Mouse (Mus musculus) spleen, adult 2 months (tissue): ENCODE measurements around the gene Stxbp2. TPM values are rescaled to one million over a fixed set of nuclear protein-coding genes. Genes with fewer than 3 reads are reported as not detected.
"Not testable (repeated sequence)": the region's sequence is repeated elsewhere in the genome, so short reads cannot be mapped to it uniquely, and the experiment has no call there.

Experiments
- DNase-seq, 2 experiments: peaks; one replicate each; pipeline versions ENCODE4 v3.0.0 to v3.0.0-alpha.2; 2012 to 2021; ENCODE audit warnings: low spot score in 2 of 2, low read depth in 1 of 2
- H3K27ac ChIP-seq: fragments of 200-500 bp; 2 replicates; pipeline ENCODE4 v1.5.1; 2012; ENCODE audit warnings: low read length, inconsistent platforms; ENCODE audit not compliant: insufficient read depth
- H3K27me3 ChIP-seq: fragments of 200-500 bp; 2 replicates; pipeline ENCODE4 v1.6.1; 2012; ENCODE audit warnings: mild to moderate bottlenecking, moderate library complexity, low read length, inconsistent platforms; ENCODE audit not compliant: control insufficient read depth, insufficient read depth
- H3K36me3 ChIP-seq: fragments of 200-500 bp; 2 replicates; pipeline ENCODE4 v1.6.1; 2012; ENCODE audit warnings: mild to moderate bottlenecking, low read length, inconsistent platforms; ENCODE audit not compliant: control insufficient read depth, insufficient read depth
- H3K4me1 ChIP-seq: fragments of 200-500 bp; 2 replicates; pipeline ENCODE4 v1.6.1; 2011; ENCODE audit warnings: inconsistent platforms; ENCODE audit not compliant: control insufficient read depth, insufficient read depth, insufficient read length
- H3K4me3 ChIP-seq: fragments of 200-500 bp; 2 replicates; pipeline ENCODE4 v1.5.1; 2011; ENCODE audit warnings: mild to moderate bottlenecking, inconsistent platforms; ENCODE audit not compliant: insufficient read depth, insufficient read length; ENCODE audit errors: extremely low read depth
- CTCF ChIP-seq: fragments of 200-500 bp; IDR thresholded peaks from 2 replicates; pipeline ENCODE4 v1.5.1; 2011; ENCODE audit warnings: mild to moderate bottlenecking, inconsistent platforms; ENCODE audit not compliant: insufficient read depth, insufficient read length, insufficient replicate concordance; ENCODE audit errors: extremely low read depth
- POLR2A ChIP-seq: fragments of 200-500 bp; IDR thresholded peaks from 2 replicates; pipeline ENCODE4 v1.6.1; 2011; ENCODE audit warnings: low read depth, low read length, inconsistent platforms
- WGBS: fragments of 180-500 bp; shearing (Covaris S2); methylation state at CpG from one replicate; pipeline ENCODE4 v1.1.7; 2018; 5-methylcytosine and 5-hydroxymethylcytosine counted together
- polyA plus RNA-seq: library from polyadenylated mRNA; depleted of rRNA; stranded (reverse); fragments of >200 nt; gene quantifications from 2 replicates; pipeline ENCODE4 v1.2.3, GENCODE M21; 2012; rRNA removed

Gene Stxbp2
- 129 and 145 TPM in 2 replicates for polyA plus RNA-seq

GRCm38 (mm10) chr8:3630647-3631477, at the start of gene Stxbp2:
Gene Stxbp2 (plus strand): TSS chr8:3630955.
- Histone ChIP-seq H3K27me3 (no peaks in the 10 kb centered on the region), H3K36me3 (peaks cover 20% of the 10 kb centered on the region), H3K4me3 (peak within 1 kb of the TSS; percentile 71), H3K4me1 (0 out of 2 replicates have a peak, but pooled peaks cover 3% of the 10 kb centered on the region), H3K27ac (0 out of 2 replicates have a peak within 1 kb of the TSS, but pooled peaks have one; percentile 2)
- WGBS, result 3% methylated on average over 47 of the region's 47 CpGs
- TF ChIP-seq CTCF (no peak), POLR2A (peak; percentile 81)
- peak; percentile 66 to 85 for DNase-seq

GRCm38 (mm10) chr8:3581961-3582360, 48.8 kb upstream of the Stxbp2 start:
- not testable (repeated sequence) for H3K36me3 ChIP-seq, H3K27ac ChIP-seq, H3K4me1 ChIP-seq, DNase-seq, H3K4me3 ChIP-seq, H3K27me3 ChIP-seq
- WGBS, result 83% methylated on average over 3 of the region's 3 CpGs

- Histone ChIP-seq H3K4me3 (no peak overlapping the region), H3K4me1 (peaks cover 3% of the 10 kb centered on the region; the same call in 1 of the 2 replicates), H3K27ac (no peak overlapping the region), H3K36me3 (no peaks in the 10 kb centered on the region), H3K27me3 (peaks cover 9% of the 10 kb centered on the region)
- WGBS, result 91% methylated on average over 2 of the region's 2 CpGs
- no peak for DNase-seq
- no peak for TF ChIP-seq POLR2A
- TF ChIP-seq CTCF, result no peak
Measured at GRCm38 (mm10) chr8:3586452-3586851, 44.3 kb upstream of the Stxbp2 start.

GRCm38 (mm10) chr8:3586993-3587390, 43.8 kb upstream of the Stxbp2 start, which contains the start of gene Camsap3:
Gene Camsap3 (plus strand): TSS chr8:3587293.
- Histone ChIP-seq H3K4me1 (peaks cover 3% of the 10 kb centered on the region; the same call in 1 of the 2 replicates), H3K27ac (no peak within 1 kb of the TSS), H3K27me3 (peaks cover 9% of the 10 kb centered on the region), H3K36me3 (no peaks in the 10 kb centered on the region), H3K4me3 (peak within 1 kb of the TSS; percentile 56)
- DNase-seq, result no peak
- WGBS, result 5% methylated on average over 7 of the region's 7 CpGs
- TF ChIP-seq POLR2A, result no peak
- TF ChIP-seq CTCF, result no peak

- no peak for DNase-seq
Measured at GRCm38 (mm10) chr8:3587391-3588257, 43.1 kb upstream of the Stxbp2 start.

GRCm38 (mm10) chr8:3588258-3588633, 42.5 kb upstream of the Stxbp2 start:
- no peaks in the 10 kb centered on the region for H3K36me3 ChIP-seq
- peaks cover 3% of the 10 kb centered on the region; the same call in 1 of the 2 replicates for H3K4me1 ChIP-seq
- H3K27ac ChIP-seq, result no peak overlapping the region
- TF ChIP-seq POLR2A (no peak), CTCF (no peak)
- no peak for DNase-seq
- 30% methylated on average over 11 of the region's 11 CpGs for WGBS
- peak overlapping the region; percentile 1; the same call in 1 of the 2 replicates for H3K4me3 ChIP-seq
- peaks cover 9% of the 10 kb centered on the region for H3K27me3 ChIP-seq

More at GRCm38 (mm10) chr8:3587391-3588257, 43.1 kb upstream of the Stxbp2 start:
- Histone ChIP-seq H3K36me3 (no peaks in the 10 kb centered on the region), H3K27ac (no peak overlapping the region), H3K4me1 (peaks cover 3% of the 10 kb centered on the region; the same call in 1 of the 2 replicates), H3K4me3 (peak overlapping the region; percentile 56), H3K27me3 (peaks cover 9% of the 10 kb centered on the region)
- TF ChIP-seq POLR2A (no peak), CTCF (no peak)
- 3% methylated on average over 76 of the region's 77 CpGs for WGBS
